Mouse (Mus musculus) right cerebral cortex, postnatal 14 days (tissue): ENCODE results near the gene Cbln1.

ENCODE experiments used
- DNase-seq: peaks from one replicate; pipeline ENCODE4 v3.0.0; 2022

Gene Cbln1

DNA sequence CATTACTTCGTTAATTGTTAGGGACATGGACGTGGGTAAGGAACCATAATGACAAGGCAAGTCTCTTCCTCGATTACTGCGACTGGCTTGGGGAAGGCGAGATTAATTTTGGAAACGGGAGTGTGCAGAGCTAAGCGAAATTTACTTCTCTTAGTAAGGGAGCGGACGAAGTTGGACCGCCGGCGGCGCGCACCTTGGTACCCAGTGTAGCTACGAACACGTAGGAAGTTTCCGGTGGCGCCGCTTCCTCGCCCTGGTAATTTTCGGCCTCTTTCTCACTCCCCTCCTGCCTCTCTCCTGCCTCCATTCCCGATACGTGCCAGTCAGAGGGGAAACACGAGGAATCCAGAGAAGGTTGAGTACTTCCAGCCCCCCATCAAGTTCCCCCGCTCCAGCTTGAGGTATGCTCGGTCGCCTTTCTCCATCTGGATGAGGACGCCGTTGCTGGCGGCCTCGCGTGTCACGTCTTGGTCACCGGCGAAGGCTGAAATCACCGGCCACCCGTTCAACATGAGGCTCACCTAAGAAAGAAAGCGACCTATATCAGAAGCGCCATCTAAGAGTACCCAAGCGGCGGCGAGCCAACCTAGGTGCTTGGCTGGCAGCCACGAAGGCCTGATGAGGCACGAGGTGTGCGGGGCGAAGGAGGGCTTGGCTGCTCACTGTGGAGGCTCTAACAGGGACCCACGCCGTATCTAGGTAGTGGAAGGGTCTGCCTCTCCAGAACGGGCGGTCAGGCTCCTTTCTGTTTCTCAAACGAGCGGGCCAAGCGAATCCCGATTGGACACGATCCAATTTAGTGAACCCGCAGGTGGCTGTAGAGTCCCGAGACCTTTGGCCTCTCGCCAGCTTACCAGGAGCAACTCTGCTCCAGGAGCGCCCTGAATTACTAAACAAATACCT lies 2.2 kb downstream of the Cbln1 start:
- no peak for DNase-seq

DNA sequence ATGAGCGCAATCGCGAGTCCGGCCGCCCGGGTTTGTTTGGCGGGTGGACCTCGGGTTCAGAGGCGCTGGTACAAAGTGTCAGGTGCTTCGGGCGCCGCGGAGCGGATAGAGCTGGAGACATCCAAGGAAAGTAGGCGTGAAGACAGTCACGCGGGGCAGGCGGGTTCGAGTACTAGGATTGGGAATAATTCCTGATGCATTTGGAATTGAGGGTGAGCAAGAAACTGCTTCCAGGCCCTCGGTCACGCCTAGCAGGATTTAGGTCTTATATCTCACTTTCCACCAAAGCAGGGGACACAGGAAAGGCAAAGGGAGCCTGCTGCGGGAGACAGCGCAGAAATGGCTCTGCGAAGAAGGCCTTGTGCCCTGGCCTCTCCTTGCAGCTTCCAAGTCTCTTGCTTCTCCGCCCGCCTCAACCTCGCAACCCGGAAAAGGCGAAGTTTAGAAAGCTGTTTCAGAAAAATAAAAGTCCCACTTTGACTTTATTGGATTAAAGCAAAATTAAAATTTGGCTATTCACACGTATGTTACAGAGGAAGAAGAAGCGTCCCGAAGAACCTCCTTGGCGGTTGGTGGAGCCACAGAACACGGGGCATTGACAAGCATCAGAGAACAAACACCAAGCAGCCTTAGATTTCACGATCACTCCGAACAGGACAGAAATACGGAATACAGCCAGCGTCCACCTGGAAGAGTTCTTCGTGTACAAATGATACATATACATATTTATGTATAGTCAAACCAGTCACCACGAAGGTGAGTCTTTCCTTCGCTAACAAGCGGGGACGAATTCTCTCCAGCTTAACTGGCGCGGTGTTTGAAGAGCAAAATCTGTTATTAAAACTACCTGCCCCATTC lies 3.2 kb downstream of the Cbln1 start:
- no peak for DNase-seq

DNA sequence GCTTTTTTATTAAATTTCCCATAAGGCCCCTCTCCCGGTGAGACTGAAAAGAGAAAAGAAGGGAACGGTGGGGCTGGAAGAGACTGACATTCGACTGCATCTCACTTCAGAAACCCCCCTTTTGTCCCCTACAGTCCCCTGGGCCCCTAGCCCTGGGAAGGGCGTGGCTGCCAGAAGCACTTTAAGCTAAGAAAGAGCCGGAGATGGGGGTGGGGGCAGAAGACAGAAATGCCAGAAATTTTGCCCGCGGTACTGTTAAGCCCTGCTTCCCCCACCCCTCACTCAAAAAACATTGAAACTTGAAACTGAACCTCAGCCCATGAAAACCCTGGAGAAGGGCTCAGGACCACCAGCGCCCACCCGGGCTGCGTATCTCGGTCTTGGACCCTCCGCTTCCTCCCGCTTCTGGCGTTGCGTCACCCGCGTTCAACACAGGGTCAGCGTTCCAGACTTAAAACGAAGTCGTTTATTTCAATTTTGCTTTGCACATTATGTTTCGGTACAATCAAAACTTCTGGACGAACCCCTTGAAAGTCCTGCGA lies 3.9 kb downstream of the Cbln1 start:
- DNase-seq, result no peak

DNA sequence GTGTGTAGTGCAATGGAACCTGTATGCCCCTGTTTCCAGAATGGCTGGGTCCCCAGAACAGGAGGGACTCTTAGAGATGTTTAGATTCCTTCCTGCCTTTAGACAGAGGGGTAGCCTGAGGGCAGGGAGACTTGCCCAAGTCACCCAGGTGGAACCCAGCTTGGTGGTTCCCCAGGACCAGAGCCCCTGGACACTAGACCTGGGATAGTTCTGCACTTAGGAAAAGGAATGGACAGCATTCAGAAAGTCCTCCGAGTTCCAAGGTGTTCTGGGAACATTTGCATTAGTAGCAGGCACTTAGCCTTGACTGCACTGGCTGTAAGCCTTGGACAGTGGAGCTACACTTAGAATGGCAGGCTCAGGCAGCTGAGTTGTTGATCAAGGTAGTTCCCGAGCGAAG lies 4.5 kb downstream of the Cbln1 start:
- no peak for DNase-seq

DNA sequence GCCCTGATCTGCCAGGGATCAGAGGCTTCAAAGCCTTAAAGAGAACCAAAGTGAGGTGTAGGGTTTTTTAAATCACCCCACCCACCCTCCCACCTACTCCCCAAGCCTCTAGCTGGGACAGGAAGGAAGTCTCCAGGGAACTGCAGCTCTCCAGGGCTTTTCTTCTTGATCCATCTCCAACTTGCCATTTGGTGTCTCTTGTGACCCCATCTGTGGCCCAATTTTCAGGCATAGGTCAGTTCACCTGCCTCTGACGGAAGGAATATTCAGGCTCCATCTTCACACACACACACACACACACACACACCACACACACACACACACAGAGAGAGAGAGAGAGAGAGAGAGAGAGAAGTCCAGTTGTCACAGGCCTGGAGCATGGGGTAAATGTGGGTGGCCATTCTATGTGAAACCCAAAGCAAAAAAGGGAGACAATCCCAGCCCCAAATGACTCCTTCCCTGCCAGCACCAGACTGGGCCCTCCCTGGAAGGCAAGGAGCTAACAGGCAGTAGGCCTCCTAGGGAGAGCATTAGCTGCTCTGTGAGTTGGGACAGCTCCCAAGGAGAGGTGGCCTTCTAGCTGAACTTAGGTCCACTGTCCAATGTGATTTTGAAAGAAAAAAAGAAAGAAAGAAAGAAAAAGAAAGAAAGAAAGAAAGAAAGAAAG lies 5.3 kb downstream of the Cbln1 start:
- DNase-seq, result no peak

DNA sequence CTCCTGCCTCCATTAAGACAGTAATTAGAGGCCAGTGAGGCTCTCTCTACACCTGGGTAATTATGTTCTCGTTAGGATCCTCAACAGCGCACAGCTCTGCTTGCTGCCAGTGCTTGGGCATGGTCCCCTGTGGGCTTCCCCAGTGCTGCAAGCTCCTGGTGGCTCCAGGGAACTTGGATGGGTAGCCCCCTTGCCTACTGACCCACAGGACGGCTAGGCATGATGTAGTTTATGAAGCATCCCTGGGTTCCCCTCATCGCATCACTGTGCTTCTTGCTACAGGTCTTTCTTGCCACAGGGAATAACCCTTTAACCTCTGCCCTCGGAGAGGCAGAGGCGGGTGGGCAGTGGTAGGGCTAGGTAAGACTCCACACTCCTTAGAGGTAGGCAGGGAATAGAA lies 6.1 kb downstream of the Cbln1 start:
- DNase-seq, result no peak

DNA sequence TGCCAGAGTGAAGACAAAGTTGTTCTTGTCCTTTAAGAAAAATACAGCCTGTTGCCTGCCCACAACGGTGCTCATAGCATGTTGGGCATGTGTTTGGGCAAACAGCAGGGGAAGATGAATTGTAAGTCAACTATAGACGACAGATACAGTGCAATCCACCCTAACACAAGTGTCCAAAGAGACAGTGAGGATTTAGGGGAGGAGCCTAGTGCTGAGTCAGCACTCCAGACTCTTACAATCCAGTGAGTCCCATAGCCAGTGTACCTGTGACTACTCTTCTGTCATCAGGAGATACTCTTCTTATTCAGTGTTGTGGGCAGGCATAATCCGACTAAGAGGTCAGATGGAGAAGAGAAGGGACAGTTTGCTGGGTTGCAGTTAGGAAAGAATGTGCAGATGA lies 8.0 kb downstream of the Cbln1 start:
- DNase-seq, result no peak

DNA sequence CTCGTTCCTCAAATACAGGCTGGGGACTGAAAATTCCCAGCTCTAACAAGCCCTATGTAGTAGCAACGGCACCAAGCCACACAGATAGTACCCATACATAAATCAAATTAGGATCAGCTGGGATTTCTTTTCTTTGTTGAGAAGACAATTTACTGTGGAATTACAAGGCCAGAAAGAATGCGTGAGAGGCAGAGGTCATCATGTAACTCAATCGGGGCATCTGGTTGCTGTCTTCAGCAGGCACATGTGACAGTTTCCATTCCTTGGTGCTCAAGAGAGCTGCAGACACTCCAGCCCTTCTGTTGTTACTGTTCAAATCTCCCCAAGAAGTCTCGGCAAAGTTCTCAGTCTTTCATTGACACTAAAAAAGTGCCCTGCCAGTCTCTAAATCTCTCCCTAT lies 10.6 kb downstream of the Cbln1 start:
- DNase-seq, result no peak

DNA sequence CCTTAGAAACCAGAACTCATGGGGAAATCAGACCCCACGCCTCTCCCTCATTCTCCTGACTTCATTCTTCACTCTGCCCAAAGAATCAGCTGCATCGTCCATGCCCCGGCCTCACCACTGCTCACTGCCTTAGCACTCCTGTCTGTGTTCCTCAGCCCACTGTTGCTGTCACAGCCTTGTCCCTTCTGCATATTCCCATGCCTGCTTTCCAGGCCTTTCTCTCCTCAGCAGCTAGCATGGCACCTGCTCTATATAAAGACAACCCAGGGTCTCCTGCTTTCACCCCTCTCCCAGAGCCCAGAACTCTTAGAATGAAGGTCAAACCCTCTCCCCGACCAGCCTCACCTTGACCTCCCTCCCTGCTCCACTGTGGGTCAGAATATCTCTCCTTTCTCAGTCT lies 15.5 kb downstream of the Cbln1 start:
- DNase-seq, result no peak

DNA sequence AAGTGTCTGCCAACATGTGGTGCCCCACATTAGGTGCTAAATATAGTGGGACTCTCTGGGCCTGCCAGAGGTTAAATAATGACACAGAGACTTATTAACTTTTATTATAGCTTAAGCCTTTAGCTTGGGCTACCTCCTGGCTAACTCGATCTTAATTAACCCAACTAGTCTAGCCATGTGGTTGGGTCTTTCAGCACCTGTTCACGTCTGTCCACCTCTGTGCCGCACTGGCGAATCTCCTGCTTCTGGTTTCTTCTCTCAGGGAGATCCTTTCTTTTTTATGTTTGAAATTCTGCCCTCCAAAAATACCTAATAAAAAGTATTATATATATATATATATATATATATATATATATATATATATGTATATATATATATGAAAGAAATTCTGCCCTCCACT lies 19.6 kb downstream of the Cbln1 start:
- DNase-seq, result no peak

DNA sequence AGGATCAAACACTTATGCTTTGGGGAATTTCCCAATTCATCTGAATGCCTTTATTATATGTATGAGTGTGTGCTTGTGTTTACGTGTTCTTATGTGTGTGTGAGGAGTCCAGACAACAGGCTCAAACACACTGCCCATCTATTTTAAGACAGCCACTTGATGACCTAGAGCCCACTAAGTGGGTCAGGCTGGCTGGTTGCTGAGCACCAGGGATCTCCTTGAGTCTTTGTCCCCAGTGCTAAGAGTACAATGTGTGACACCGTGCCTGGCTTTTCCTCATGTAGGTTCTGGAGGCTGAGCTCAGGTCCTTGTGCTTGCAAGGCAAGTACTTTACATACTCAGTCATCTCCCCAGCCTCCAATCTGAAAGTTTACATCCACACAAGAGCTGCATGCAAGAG lies 20.7 kb downstream of the Cbln1 start:
- DNase-seq, result no peak

DNA sequence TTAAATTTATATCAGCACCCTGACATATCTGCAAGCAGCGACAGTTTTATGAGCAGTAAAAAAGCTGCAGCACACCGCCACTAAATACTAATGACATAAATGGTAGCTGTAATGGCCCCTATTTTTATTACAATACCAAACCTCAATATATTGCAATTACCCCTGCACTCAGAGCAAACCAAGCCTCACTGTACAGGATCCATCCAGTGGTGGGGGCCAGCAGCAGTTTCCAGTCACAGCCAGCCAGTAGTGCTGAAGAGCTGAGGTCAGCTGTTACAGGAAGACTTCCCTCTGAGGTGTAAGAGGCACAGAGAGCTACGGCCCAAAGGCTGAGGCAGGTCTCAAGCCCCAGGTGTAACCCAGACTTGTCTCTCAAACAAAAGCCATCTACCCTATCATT lies 37.8 kb downstream of the Cbln1 start:
- DNase-seq, result no peak

DNA sequence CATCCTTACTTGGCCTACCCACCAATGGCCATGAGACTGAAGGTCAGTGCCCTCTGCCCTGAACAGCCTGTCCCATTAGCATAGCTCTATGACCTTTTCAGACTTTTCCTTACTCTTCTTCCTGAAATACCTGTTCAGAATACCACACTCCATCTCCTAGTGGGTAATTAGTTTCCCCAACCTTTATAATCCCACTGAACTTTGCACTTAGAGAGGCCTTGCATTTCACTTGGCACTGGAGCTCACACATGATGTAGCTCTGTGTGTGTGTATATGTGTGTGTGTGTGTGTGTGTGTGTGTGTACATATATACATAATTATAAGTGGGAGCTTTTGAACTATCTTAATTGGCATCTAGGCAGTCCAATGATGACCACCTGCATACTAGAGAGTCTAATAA lies 45.2 kb downstream of the Cbln1 start:
- no peak for DNase-seq

DNA sequence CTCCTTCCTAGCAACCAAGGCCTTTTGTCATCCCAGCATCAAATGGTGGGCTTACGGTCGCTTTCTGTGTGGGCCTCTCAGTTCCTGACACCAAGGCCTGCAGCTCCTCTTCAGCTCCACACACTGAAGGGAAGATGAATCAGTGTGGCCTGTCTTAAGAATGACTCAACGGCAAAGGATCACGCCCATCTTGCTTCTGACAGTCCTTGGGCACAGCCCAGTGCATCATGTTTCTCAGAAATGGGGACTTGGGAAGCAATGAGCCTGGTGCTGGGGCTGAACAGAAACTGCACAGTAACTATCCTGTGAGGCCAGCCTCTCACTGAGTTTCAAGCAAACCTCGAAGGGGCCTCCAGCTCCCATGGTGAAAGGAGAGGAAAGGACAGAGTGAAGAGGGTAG lies 47.7 kb downstream of the Cbln1 start:
- no peak for DNase-seq

DNA sequence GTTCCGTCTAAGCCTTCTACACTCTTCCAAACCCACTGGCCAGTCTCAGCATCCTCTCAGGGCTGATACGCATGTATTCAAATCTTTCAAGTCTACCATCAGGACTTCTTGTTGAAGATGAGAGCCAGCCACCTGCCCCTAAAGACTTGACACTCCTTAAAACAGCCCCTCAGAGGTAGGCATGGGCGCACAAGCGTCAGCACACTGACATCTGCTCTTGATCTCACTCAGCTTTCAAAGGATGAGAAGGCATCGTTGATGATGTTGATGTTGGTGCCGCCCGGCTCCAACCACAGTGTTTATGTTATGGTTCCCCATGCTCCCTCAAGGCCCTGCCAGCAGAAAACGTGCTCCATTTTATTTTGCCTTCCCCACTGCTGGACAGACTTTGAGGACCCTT lies 50.7 kb downstream of the Cbln1 start:
- no peak for DNase-seq
